Mouse (Mus musculus): ENCODE data around the gene Dusp10.
A peak's percentile ranks its signal among the peaks of the same experiment; 100 is the strongest.

Gene Dusp10

GRCm38 (mm10) chr1:184030070-184030802, 17.1 kb downstream of the Dusp10 start:
- no peak for DNase-seq (ENCODE audit: low spot score)

GRCm38 (mm10) chr1:184032682-184033389, 19.7 kb downstream of the Dusp10 start:
- DNase-seq (ENCODE audit: low spot score), result no peak

GRCm38 (mm10) chr1:184033390-184034010, 20.4 kb downstream of the Dusp10 start:
- DNase-seq (ENCODE audit: low spot score), result peak; percentile 60

GRCm38 (mm10) chr1:184034011-184034557, 21.0 kb downstream of the Dusp10 start, which contains the start of gene 1700056E22Rik:
TSS of gene 1700056E22Rik (minus strand) at chr1:184034301.
- peak; percentile 83 for DNase-seq (ENCODE audit: low spot score)

- no peak for DNase-seq (ENCODE audit: low spot score)
Measured at GRCm38 (mm10) chr1:184034741-184035181, 21.7 kb downstream of the Dusp10 start.

GRCm38 (mm10) chr1:184035346-184035903, 22.3 kb downstream of the Dusp10 start:
- DNase-seq (ENCODE audit: low spot score), result no peak

- DNase-seq (ENCODE audit: low spot score), result no peak
Measured at GRCm38 (mm10) chr1:184037802-184038201, 24.7 kb downstream of the Dusp10 start.

- no peak for DNase-seq (ENCODE audit: low spot score)
Measured at GRCm38 (mm10) chr1:184039301-184039700, 26.2 kb downstream of the Dusp10 start.

- no peak for DNase-seq (ENCODE audit: low spot score)
Measured at GRCm38 (mm10) chr1:184040181-184040580, 27.1 kb downstream of the Dusp10 start.

GRCm38 (mm10) chr1:184040906-184041305, 27.8 kb downstream of the Dusp10 start:
- no peak for DNase-seq (ENCODE audit: low spot score)

GRCm38 (mm10) chr1:184041778-184042573, 28.9 kb downstream of the Dusp10 start:
- no peak for DNase-seq (ENCODE audit: low spot score)

GRCm38 (mm10) chr1:184042745-184043144, 29.6 kb downstream of the Dusp10 start:
- no peak for DNase-seq (ENCODE audit: low spot score)

- DNase-seq (ENCODE audit: low spot score), result no peak
Measured at GRCm38 (mm10) chr1:184043391-184043790, 30.3 kb downstream of the Dusp10 start.

- DNase-seq (ENCODE audit: low spot score), result no peak
Measured at GRCm38 (mm10) chr1:184046070-184046677, 33.1 kb downstream of the Dusp10 start.

GRCm38 (mm10) chr1:184047818-184048217, 34.7 kb downstream of the Dusp10 start:
- no peak for DNase-seq (ENCODE audit: low spot score)

GRCm38 (mm10) chr1:184048675-184049418, 35.7 kb downstream of the Dusp10 start:
- no peak for DNase-seq (ENCODE audit: low spot score)

GRCm38 (mm10) chr1:184051286-184051685, 38.2 kb downstream of the Dusp10 start:
- DNase-seq (ENCODE audit: low spot score), result no peak

GRCm38 (mm10) chr1:184051824-184052223, 38.7 kb downstream of the Dusp10 start:
- no peak for DNase-seq (ENCODE audit: low spot score)

GRCm38 (mm10) chr1:184052331-184052730, 39.2 kb downstream of the Dusp10 start:
- DNase-seq (ENCODE audit: low spot score), result no peak

GRCm38 (mm10) chr1:184053141-184053540, 40.0 kb downstream of the Dusp10 start:
- DNase-seq (ENCODE audit: low spot score), result no peak
